Mouse (Mus musculus): ENCODE results near the gene BC107364.
"Not testable (repeated sequence)": the region's sequence is repeated elsewhere in the genome, so short reads cannot be mapped to it uniquely, and the experiment has no call there.

The BC107364 gene

DNA sequence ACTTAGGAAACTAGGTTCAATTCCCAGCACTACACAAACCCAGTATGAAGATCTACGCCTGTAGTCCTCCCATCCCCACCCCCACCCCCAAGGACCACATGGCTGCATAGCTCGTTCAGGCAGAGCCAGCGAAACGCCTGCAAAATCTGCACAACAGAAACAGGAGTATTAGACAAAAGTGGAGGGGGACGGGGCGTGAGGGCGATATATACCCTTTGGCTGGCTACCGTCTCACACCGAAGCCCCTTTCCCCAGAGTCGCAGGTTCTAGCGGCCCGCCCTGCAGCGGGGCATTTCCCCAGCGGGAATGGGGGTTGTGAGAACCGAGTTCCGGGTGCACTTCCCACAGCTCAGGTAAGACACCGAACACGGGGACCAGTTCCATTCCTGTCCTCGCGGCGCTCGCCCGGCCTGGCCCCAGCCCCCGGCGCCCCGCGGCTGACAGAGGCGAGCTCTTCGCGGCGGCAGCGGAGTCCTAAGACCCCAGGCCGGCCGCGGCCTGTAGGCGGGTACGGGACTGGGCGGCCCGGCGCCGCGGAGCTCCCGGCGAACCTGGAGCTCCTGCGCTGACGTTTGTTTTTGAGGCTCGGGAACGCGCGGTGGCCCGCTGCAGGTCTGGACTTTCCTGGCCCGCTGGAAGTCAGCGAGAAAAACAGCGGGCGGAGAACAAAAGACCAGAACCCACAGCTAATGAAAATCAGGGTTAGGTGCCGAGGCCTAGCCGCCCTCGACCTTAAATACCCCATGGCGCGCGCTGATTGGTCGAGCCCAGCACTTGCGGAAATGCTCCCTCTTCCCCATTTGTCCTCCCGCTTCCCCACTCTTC lies 37.8 kb downstream of the BC107364 start:
- DNase-seq (ENCODE audit: low spot score in 2 of 2), result peak; percentile 60 to 66

DNA sequence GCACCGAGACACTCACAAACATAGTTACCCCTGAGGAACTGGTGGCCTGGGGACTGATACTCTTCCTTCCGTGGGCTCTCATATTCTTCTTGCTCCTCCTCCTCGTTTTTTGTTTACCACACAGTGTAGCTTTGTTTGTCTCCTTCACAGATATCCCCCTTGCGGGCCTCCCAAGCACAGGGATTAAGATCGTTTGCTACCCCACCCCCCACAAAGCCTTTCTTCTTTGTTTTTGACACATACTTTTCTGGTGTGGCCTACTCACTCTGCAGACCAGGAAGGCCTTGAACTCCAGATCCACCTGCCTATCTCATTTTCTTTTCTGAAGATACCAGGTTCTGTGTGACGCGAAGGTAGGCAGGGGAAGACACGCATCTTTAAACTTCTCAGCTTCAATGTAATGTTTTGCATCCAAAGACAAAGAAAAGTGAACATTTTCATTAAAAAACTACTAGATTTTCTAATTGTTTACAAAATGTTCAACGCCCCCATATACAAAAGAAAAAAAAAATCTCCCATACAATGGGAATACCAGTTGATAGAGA lies 38.5 kb downstream of the BC107364 start:
- DNase-seq (ENCODE audit: low spot score in 2 of 2), result no peak

DNA sequence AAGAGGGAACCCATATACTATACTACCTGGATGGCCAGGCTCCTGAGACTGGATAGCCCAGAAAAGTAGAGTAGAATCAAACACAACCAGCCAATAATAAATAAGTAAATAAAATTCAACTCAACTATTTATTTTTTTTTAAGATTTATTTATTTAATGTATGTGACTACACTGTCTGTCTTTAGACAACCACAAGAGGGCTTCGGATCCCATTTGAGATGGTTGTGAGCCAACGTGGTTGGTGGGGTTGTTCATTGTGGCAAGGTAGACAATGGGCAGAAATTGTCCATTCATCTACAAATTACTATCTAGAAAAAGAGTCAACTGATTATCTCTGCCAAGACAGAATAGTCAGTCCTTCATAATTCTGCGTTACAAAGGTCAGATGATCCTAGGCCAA lies 40.3 kb downstream of the BC107364 start:
- DNase-seq (ENCODE audit: low spot score in 2 of 2), result no peak

GRCm38 (mm10) chr3:96410966-96411365 lies 41.1 kb downstream of the BC107364 start:
- DNase-seq (ENCODE audit: low spot score in 2 of 2), result no peak

DNA sequence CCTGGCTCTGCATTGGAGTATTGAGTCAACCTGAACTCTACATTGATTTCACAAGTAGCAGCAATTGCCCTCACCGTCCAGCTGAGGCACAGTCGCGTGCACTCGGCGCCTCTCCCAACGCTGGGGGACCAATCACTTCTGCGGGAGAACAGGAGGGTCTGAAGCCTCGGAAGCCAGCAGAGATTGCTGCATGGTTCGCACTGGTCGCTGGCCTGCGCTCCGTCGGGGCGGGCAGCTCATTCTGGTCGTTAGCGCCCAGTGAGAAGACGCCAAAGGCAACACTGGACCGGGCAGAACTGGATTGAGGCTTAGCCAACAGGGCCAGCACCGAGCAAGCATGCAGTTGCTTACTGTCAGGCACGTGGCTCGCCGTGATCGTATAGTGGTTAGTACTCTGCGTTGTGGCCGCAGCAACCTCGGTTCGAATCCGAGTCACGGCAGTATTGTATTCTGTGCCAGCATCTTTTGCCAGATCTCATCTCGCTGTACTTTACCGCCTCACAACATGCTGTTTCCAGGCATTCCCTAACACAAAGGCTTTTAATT lies 42.3 kb downstream of the BC107364 start:
- peak in 1 of 2 experiments; percentile 18 for DNase-seq (ENCODE audit: low spot score in 2 of 2)

DNA sequence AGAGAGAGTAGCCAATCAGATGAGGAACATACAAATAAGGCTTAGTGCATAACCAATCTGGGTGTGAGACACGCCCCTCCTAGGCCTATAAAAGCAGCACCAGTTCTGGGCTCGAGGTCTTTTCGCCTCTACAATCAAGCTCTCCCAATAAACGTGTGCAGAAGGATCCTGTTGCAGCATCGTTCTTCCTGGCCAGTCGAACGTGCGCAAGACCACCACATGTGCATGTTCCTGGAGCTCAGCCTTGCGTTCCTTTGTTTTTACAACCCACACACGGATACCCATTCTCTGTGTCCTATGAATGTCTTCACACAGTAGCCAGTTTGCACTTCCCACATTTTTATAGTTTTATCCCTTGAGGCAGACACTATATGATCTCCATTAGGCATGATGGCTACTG lies 44.0 kb downstream of the BC107364 start:
- not testable (repeated sequence) for DNase-seq (ENCODE audit: low spot score in 2 of 2)

- no peak for DNase-seq (ENCODE audit: low spot score in 2 of 2)
Observed at GRCm38 (mm10) chr3:96405541-96406503, 46.3 kb downstream of the BC107364 start.

DNA sequence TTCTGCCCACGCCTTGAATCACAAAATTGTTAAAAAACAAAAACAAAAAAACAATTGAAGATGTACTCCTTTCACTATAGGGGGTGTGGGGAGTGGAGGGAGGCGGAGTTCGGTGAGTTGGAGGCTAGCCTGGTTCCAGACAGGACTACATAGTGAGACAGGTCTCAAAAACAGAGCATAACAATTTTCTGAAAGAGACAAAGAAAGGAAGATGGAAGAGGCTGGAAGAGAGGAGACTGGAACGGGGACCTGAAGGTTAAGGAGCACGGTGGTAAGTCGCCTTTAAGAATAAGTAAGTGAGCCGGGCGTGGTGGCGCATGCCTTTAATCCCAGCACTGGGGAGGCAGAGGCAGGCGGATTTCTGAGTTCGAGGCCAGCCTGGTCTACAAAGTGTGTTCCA lies 47.1 kb downstream of the BC107364 start:
- DNase-seq (ENCODE audit: low spot score in 2 of 2), result no peak

DNA sequence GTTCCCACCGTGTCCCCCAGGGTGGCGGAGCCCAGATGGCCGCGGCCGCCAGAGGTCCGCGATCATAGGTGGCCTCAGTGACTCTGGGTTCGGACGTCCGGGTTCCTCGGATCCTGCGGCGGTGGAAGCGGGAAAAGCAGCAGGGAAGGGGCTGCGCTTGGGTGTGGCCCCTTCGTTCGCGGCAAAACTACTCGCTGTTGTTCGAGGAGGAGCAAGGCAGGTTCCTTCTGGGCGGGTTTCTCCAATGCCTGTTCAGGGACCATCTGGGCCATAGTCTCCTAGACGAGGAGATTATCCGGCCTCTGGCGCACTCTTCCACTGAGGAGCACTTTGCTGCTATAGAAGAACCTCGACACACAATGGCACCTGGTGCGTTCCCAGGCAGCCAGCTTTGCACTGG lies 47.7 kb downstream of the BC107364 start:
- DNase-seq (ENCODE audit: low spot score in 2 of 2), result no peak

DNA sequence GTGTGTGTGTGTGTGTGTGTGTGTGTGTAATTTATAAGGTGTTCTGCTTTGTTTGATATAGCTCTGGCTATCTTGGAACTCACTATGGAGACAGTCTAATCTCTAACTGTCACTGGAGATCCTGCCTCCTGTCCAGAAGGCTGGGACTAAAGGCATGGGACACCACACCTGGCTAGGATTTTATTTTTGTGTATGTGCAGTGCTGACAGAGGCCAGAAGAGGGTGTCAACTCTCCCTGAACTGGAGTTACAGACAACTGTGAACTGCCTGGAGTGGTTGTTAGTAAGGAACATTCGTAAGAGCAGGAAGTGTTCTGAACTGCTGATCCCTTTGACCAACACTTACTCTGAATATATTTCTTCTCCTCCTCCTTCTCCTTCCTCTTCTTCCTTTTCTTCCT lies 49.1 kb downstream of the BC107364 start:
- no peak for DNase-seq (ENCODE audit: low spot score in 2 of 2)

- DNase-seq (ENCODE audit: low spot score in 2 of 2), result peak; percentile 15 to 39
Observed at GRCm38 (mm10) chr3:96401832-96402501, 50.1 kb downstream of the BC107364 start.

DNA sequence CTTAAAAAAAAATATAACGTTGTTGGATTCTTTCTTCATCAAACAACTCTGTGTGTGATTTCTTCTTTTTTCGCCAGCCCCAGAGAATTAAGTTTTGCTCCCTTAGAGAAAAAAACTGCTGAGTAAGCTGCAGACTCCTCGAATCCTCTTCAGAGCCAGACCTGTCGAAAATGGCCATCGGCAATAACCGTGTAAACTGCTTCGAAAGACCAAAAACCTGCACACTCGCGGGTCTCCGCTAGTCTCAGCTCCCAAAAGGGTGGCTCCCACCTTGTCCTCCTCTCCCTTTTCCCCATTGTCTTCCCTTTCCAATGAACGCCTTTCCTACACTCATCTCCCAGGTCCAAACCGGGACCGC lies 50.7 kb downstream of the BC107364 start:
- no peak for DNase-seq (ENCODE audit: low spot score in 2 of 2)

DNA sequence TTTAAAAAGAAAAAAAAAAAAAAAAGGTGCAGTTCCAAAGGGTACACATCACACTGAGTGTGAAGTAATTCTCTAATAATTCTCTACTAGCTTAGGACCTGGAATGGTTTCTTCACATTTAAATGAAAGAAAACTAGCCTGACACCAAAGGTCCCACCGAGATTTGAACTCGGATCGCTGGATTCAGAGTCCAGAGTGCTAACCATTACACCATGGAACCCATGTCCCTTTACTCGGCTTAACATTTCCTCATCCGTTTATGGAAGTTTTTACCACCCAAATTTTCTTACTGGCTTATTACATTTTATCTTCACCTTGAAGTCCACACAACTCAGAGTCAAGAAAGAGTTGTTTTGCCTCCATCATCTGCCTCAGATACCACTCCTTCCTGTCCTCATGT lies 53.2 kb downstream of the BC107364 start:
- DNase-seq (ENCODE audit: low spot score in 2 of 2), result peak; percentile 20 to 35

DNA sequence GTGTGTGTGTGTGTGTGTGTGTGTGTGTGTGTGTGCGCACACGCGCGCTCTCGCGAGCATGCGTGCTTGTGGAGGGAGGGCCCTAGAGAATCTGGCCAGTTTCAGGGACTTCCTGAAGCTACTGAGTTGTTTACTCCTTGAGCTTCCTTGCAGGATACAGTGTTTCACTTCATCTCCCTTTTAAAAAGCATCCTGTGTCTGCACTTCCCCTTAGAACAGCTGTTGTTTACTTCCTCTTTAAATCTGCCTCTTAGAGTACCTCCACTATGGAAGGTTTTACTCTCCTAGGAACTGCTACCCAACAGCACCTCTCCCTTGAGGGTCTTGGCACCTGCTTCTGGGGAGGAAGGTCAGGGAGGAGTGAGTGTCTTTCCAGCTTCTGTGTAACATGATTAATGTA lies 55.2 kb downstream of the BC107364 start:
- no peak for DNase-seq (ENCODE audit: low spot score in 2 of 2)

DNA sequence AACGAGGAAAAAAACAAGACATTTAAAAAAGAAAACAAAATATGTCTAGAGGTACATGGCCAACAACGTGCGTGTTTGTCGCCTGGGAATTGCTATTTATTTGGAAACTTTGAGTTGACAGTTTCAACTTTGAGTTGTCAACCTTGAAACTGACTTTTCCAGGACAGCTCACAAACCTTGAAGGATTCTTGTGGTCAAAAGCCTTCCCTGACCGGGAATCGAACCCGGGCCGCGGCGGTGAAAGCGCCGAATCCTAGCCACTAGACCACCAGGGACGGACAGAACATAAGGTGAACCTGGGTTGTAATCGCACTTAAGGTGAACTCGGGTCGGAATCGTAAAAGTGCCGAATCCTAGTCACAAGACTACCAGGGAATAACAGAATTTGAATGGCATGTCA lies 64.9 kb downstream of the BC107364 start:
- not testable (repeated sequence) for DNase-seq (ENCODE audit: low spot score in 2 of 2)
